Mouse (Mus musculus) cerebral cortex, adult 2 months (tissue): ENCODE data around the gene Rrh.

ENCODE experiments used
- WGBS: fragments of 180-500 bp; shearing (Covaris S2); methylation state at CpG from one replicate; pipeline ENCODE4 v1.1.7; 2018; 5-methylcytosine and 5-hydroxymethylcytosine counted together

Rrh gene

GRCm38 (mm10) chr3:129822206-129822775, at the start of gene Rrh:
Gene Rrh (minus strand): TSS chr3:129822587.
- WGBS = 68% methylated on average over 11 of the region's 11 CpGs

- 55% methylated on average over 14 of the region's 14 CpGs for WGBS
Observed at GRCm38 (mm10) chr3:129863698-129864097, 41.3 kb upstream of the Rrh start.

- WGBS = 72% methylated on average over 2 of the region's 2 CpGs
Observed at GRCm38 (mm10) chr3:129862592-129862991, 40.2 kb upstream of the Rrh start.

GRCm38 (mm10) chr3:129846846-129847245, 24.5 kb upstream of the Rrh start:
- WGBS = 85% methylated on average over 7 of the region's 7 CpGs

- 88% methylated on average over 2 of the region's 2 CpGs for WGBS
Observed at GRCm38 (mm10) chr3:129845868-129846267, 23.5 kb upstream of the Rrh start.

- 52% methylated on average over 7 of the region's 7 CpGs for WGBS
Observed at GRCm38 (mm10) chr3:129838017-129838416, 15.6 kb upstream of the Rrh start.

- WGBS = 87% methylated on average over 6 of the region's 6 CpGs
Observed at GRCm38 (mm10) chr3:129836965-129837364, 14.6 kb upstream of the Rrh start.

GRCm38 (mm10) chr3:129836051-129836697, 13.8 kb upstream of the Rrh start:
- WGBS = 15% methylated on average over 11 of the region's 11 CpGs

- WGBS = 56% methylated on average over 6 of the region's 6 CpGs
Observed at GRCm38 (mm10) chr3:129835388-129835934, 13.1 kb upstream of the Rrh start, which contains the start of gene Cfi. Gene Cfi (plus strand): TSS chr3:129835884.

- WGBS = under 1% methylated on average over 60 of the region's 60 CpGs
Observed at GRCm38 (mm10) chr3:129831035-129831568, 8.7 kb upstream of the Rrh start, which contains the start of gene Gar1. Gene Gar1 (minus strand): TSS chr3:129831396.

- WGBS = under 1% methylated on average over 45 of the region's 45 CpGs
Observed at GRCm38 (mm10) chr3:129830626-129831025, 8.2 kb upstream of the Rrh start.

GRCm38 (mm10) chr3:129827691-129828090, 5.3 kb upstream of the Rrh start:
- WGBS = 94% methylated on average over 5 of the region's 5 CpGs

GRCm38 (mm10) chr3:129826691-129827090, 4.3 kb upstream of the Rrh start:
- 87% methylated on average over 10 of the region's 10 CpGs for WGBS

GRCm38 (mm10) chr3:129824891-129825290, 2.5 kb upstream of the Rrh start:
- WGBS = 85% methylated on average over 10 of the region's 10 CpGs

- WGBS = 75% methylated on average over 4 of the region's 4 CpGs
Observed at GRCm38 (mm10) chr3:129824146-129824545, 1.8 kb upstream of the Rrh start.

- WGBS = 54% methylated on average over 5 of the region's 5 CpGs
Observed at GRCm38 (mm10) chr3:129823293-129823692, 906 bp upstream of the Rrh start.

- 56% methylated on average over 8 of the region's 8 CpGs for WGBS
Observed at GRCm38 (mm10) chr3:129821736-129822135, 651 bp downstream of the Rrh start.

GRCm38 (mm10) chr3:129820847-129821246, 1.5 kb downstream of the Rrh start:
- WGBS = 51% methylated on average over 9 of the region's 9 CpGs

GRCm38 (mm10) chr3:129803765-129804164, 18.6 kb downstream of the Rrh start, which contains the start of gene Lrit3:
Gene Lrit3 (minus strand): TSS chr3:129804030.
- whole genome bisulfite sequencing = 89% methylated on average over 10 of the region's 10 CpGs

GRCm38 (mm10) chr3:129799011-129799410, 23.4 kb downstream of the Rrh start:
- WGBS = 83% methylated on average over 2 of the region's 2 CpGs

- 87% methylated on average over 11 of the region's 11 CpGs for WGBS
Observed at GRCm38 (mm10) chr3:129798551-129798950, 23.8 kb downstream of the Rrh start.

GRCm38 (mm10) chr3:129797341-129797740, 25.0 kb downstream of the Rrh start:
- 85% methylated on average over 5 of the region's 5 CpGs for WGBS

GRCm38 (mm10) chr3:129793801-129794200, 28.6 kb downstream of the Rrh start:
- 85% methylated on average over 5 of the region's 5 CpGs for WGBS
